Mouse (Mus musculus) liver, postnatal 0 days (tissue): ENCODE measurements around the gene Klhl29. TPM values are rescaled to one million over a fixed set of nuclear protein-coding genes. Genes with fewer than 3 reads are reported as not detected.

Source experiments
- ATAC-seq: fragments of 200-750 bp; cut with Nextera tagmentation; 2 replicates; pipeline ENCODE4 v1.8.0; 2017; ENCODE audit warnings: mild to moderate bottlenecking, moderate library complexity
- DNase-seq: peaks from one replicate; pipeline ENCODE4 v3.0.0-alpha.2; 2016
- H3K27ac ChIP-seq: fragments of 300-500 bp; sonication (generic); 2 replicates; pipeline ENCODE4 v1.5.1; 2014; ENCODE audit warnings: antibody characterized with exemption, moderate library complexity, mild to moderate bottlenecking, low read depth
- H3K27me3 ChIP-seq: fragments of 300-500 bp; sonication (generic); 2 replicates; pipeline ENCODE4 v1.6.1; 2014; ENCODE audit warnings: low read length, control low read depth, mixed read lengths; ENCODE audit not compliant: insufficient read depth
- H3K36me3 ChIP-seq: fragments of 300-500 bp; sonication (generic); replicated peaks from 2 replicates; pipeline ENCODE4 v1.6.1; 2014; ENCODE audit warnings: mild to moderate bottlenecking, control low read depth, low read length, moderate library complexity, mixed read lengths; ENCODE audit not compliant: insufficient read depth
- H3K4me1 ChIP-seq: fragments of 300-500 bp; sonication (generic); 2 replicates; pipeline ENCODE4 v1.6.1; 2014; ENCODE audit warnings: antibody characterized with exemption, mild to moderate bottlenecking, control low read depth; ENCODE audit not compliant: insufficient read depth
- H3K4me2 ChIP-seq: fragments of 300-500 bp; sonication (generic); 2 replicates; pipeline ENCODE4 v1.6.1; 2014; ENCODE audit warnings: low read depth, mild to moderate bottlenecking, low read length, moderate library complexity, mixed read lengths
- H3K4me3 ChIP-seq: fragments of 300-500 bp; sonication (generic); 2 replicates; pipeline ENCODE4 v1.5.1; 2014; ENCODE audit warnings: low read depth, low read length
- H3K9ac ChIP-seq: fragments of 300-500 bp; sonication (generic); replicated peaks from 2 replicates; pipeline ENCODE4 v1.6.1; 2014; ENCODE audit warnings: mild to moderate bottlenecking, moderate library complexity
- H3K9me3 ChIP-seq: fragments of 300-500 bp; sonication (generic); 2 replicates; pipeline ENCODE4 v1.6.1; 2016; ENCODE audit warnings: mild to moderate bottlenecking, control low read depth, low read length, mixed read lengths
- CTCF ChIP-seq: sonication (generic); IDR thresholded peaks from 2 replicates; pipeline ENCODE4 v1.5.1; 2016; ENCODE audit warnings: antibody characterized with exemption, low read depth
- EP300 ChIP-seq: IDR thresholded peaks from 2 replicates; pipeline ENCODE4 v1.6.1; 2016; ENCODE audit warnings: antibody characterized with exemption, low read depth, mild to moderate bottlenecking
- WGBS: fragments of 180-500 bp; shearing (Covaris S2); extraction: QIAGEN DNeasy Blood & Tissue Kit; methylation state at CpG from one replicate; pipeline ENCODE4 v1.1.7; 2014; ENCODE audit not compliant: insufficient replicate concordance; 5-methylcytosine and 5-hydroxymethylcytosine counted together
- polyA plus RNA-seq: library from polyadenylated mRNA; unstranded; fragments of >200 nt; fragmentation: Nextera tagmentation; extraction: Ambion mirVana; gene quantifications from 2 replicates; pipeline ENCODE4 v1.2.1, GENCODE M21; 2015

Gene Klhl29
- polyA plus RNA-seq, 1 experiment from 2014 or later, result 0.05 TPM

GRCm38 (mm10) chr12:5222439-5223202 lies 152.9 kb downstream of the Klhl29 start:
- Histone ChIP-seq H3K4me3 (no peak overlapping the region), H3K36me3 (no peaks in the 10 kb centered on the region), H3K9ac (no peak overlapping the region; the same call in 1 of the 2 replicates), H3K9me3 (no peaks in the 10 kb centered on the region), H3K27ac (no peak overlapping the region), H3K4me2 (no peak overlapping the region), H3K27me3 (no peaks in the 10 kb centered on the region), H3K4me1 (no peaks in the 10 kb centered on the region)
- 61% methylated on average over 8 of the region's 8 CpGs for WGBS
- no peak for ATAC-seq
- DNase-seq, result no peak
- TF ChIP-seq CTCF (no peak), EP300 (no peak)

GRCm38 (mm10) chr12:5219913-5220575 lies 155.4 kb downstream of the Klhl29 start:
- no peak overlapping the region for H3K9ac ChIP-seq
- no peak overlapping the region for H3K4me3 ChIP-seq
- no peaks in the 10 kb centered on the region for H3K4me1 ChIP-seq
- H3K27me3 ChIP-seq, result no peaks in the 10 kb centered on the region
- TF ChIP-seq CTCF (no peak), EP300 (no peak)
- no peaks in the 10 kb centered on the region for H3K9me3 ChIP-seq
- H3K4me2 ChIP-seq, result no peak overlapping the region
- H3K36me3 ChIP-seq, result no peaks in the 10 kb centered on the region
- no peak for ATAC-seq
- H3K27ac ChIP-seq, result no peak overlapping the region
- no peak for DNase-seq
- WGBS, result 80% methylated on average over 14 of the region's 14 CpGs

- Histone ChIP-seq H3K4me2 (no peak overlapping the region), H3K27me3 (no peaks in the 10 kb centered on the region), H3K9me3 (no peaks in the 10 kb centered on the region), H3K9ac (no peak overlapping the region), H3K36me3 (no peaks in the 10 kb centered on the region), H3K4me3 (no peak overlapping the region), H3K4me1 (peaks cover 2% of the 10 kb centered on the region; the same call in 1 of the 2 replicates), H3K27ac (no peak overlapping the region)
- no peak for TF ChIP-seq EP300
- no peak for TF ChIP-seq CTCF
- ATAC-seq, result no peak
- WGBS, result 67% methylated on average over 15 of the region's 15 CpGs
- no peak for DNase-seq
Measured at GRCm38 (mm10) chr12:5215836-5216747, 159.4 kb downstream of the Klhl29 start.

- no peak for ATAC-seq
- H3K9ac ChIP-seq, result no peak overlapping the region
- no peak for DNase-seq
- 69% methylated on average over 9 of the region's 9 CpGs for WGBS
- no peaks in the 10 kb centered on the region for H3K36me3 ChIP-seq
- no peak overlapping the region for H3K4me3 ChIP-seq
- H3K4me1 ChIP-seq, result peaks cover 2% of the 10 kb centered on the region; the same call in 1 of the 2 replicates
- H3K27ac ChIP-seq, result no peak overlapping the region
- no peaks in the 10 kb centered on the region for H3K27me3 ChIP-seq
- no peaks in the 10 kb centered on the region for H3K9me3 ChIP-seq
- H3K4me2 ChIP-seq, result no peak overlapping the region
- TF ChIP-seq EP300 (no peak), CTCF (no peak)
Measured at GRCm38 (mm10) chr12:5214266-5214665, 161.2 kb downstream of the Klhl29 start.

GRCm38 (mm10) chr12:5213339-5214104 lies 162.0 kb downstream of the Klhl29 start:
- DNase-seq (peak; percentile 67), ATAC-seq (peak; percentile 91)
- Histone ChIP-seq H3K4me1 (peaks cover 2% of the 10 kb centered on the region; the same call in 1 of the 2 replicates), H3K27me3 (no peaks in the 10 kb centered on the region), H3K4me2 (no peak overlapping the region), H3K9ac (no peak overlapping the region), H3K36me3 (no peaks in the 10 kb centered on the region), H3K9me3 (no peaks in the 10 kb centered on the region), H3K27ac (no peak overlapping the region), H3K4me3 (no peak overlapping the region)
- 26% methylated on average over 13 of the region's 13 CpGs for WGBS
- TF ChIP-seq CTCF, result no peak
- TF ChIP-seq EP300, result no peak
